Mouse (Mus musculus): ENCODE measurements around the gene Eef1akmt2. TPM values are rescaled to one million over a fixed set of nuclear protein-coding genes. Genes with fewer than 3 reads are reported as not detected.

Gene Eef1akmt2
- total and polyA plus RNA-seq, 2 experiments, result 3.4 to 21.8 TPM

DNA sequence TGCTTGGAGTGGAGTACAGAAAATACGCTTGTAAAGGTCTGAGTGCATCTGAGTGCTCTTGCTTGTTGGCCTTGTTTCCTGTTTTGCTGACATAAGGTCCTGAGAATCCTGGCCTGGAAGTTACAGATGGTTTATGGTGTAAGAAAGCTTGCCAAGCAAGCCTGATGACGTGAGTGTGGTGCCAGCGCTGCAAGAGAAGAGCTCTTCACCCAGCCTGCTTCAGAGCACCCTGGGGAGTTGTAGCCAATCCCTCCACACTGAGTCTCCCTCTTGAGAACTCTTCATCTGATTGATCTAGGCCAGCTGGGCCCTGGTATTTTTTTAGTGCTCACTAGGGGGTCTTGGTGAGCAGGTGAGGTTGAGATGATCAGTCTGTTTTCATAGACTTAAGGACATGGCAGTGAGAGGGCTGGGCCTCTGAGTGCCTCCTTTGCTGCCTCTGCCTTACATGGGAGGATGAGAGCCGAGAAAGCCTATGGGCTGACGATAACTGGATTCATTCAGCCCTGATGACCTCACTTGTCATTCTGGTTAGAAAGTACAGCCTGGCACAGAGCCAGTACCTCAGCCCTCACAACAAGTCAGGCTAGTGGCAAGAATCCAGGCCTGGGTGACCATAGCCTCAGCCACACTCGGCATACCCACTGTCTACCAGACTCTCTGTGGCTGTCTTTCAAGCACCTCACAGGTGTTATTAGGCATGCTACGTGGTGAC, 42.5 kb upstream of the Eef1akmt2 start:
- DNase-seq (ENCODE audit: extremely low read depth, low read depth, low spot score), result no peak
- no peak overlapping the region for H3K4me3 ChIP-seq (ENCODE audit: insufficient read depth, low read depth, low read length)
- no peaks in the 10 kb centered on the region for H3K79me2 ChIP-seq (ENCODE audit: control insufficient read depth, insufficient read depth, low read length)
- no peak overlapping the region for H3K9ac ChIP-seq (ENCODE audit: low read depth, low read length)
- 75% methylated on average over 7 of the region's 7 CpGs for WGBS
- no peak overlapping the region for H3K27ac ChIP-seq (replicated peaks; ENCODE audit: insufficient read depth, low read depth, low read length)
- no peaks in the 10 kb centered on the region for H3K36me3 ChIP-seq (ENCODE audit: control insufficient read depth, insufficient read depth, low read length)
- H3K27me3 ChIP-seq (ENCODE audit: control insufficient read depth, insufficient read depth, low read length), result no peaks in the 10 kb centered on the region
- no peaks in the 10 kb centered on the region for H3K4me1 ChIP-seq (ENCODE audit: control insufficient read depth, insufficient read depth, low read length)
- TF ChIP-seq CTCF (IDR thresholded peaks at IDR 0.05; ENCODE audit: low read depth, low read length), result no peak
- no peak for TF ChIP-seq POLR2A (IDR thresholded peaks at IDR 0.05; ENCODE audit: extremely low read depth, insufficient read depth, low read length)

DNA sequence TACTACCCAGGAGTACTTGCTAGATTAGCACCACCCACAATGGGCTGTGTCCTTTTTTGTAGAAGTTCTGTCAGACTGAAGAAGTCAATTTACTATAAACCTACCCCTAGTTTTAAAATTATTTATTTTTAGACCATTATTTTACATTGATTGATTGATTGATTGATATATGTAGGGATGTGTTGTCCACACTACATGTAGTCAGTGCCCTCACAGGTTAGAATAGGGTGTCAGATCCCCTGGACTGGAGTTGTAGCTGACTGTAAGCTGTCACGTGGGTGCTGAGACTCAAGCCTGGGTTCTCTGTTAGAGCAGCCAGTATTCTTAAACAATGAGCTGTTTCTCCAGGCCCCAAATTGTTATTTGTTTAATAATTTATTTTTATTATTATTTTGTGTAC, 40.9 kb upstream of the Eef1akmt2 start:
- H3K36me3 ChIP-seq (ENCODE audit: control insufficient read depth, insufficient read depth, low read length), result no peaks in the 10 kb centered on the region
- H3K4me3 ChIP-seq (ENCODE audit: insufficient read depth, low read depth, low read length), result no peak overlapping the region
- 88% methylated on average over 1 of the region's 1 CpGs for WGBS
- H3K27me3 ChIP-seq (ENCODE audit: control insufficient read depth, insufficient read depth, low read length), result no peaks in the 10 kb centered on the region
- no peak overlapping the region for H3K9ac ChIP-seq (ENCODE audit: low read depth, low read length)
- H3K79me2 ChIP-seq (ENCODE audit: control insufficient read depth, insufficient read depth, low read length), result no peaks in the 10 kb centered on the region
- no peak for TF ChIP-seq POLR2A (IDR thresholded peaks at IDR 0.05; ENCODE audit: extremely low read depth, insufficient read depth, low read length)
- no peak for TF ChIP-seq CTCF (IDR thresholded peaks at IDR 0.05; ENCODE audit: low read depth, low read length)
- no peaks in the 10 kb centered on the region for H3K4me1 ChIP-seq (ENCODE audit: control insufficient read depth, insufficient read depth, low read length)
- H3K27ac ChIP-seq (replicated peaks; ENCODE audit: insufficient read depth, low read depth, low read length), result no peak overlapping the region
- DNase-seq (ENCODE audit: extremely low read depth, low read depth, low spot score), result no peak

DNA sequence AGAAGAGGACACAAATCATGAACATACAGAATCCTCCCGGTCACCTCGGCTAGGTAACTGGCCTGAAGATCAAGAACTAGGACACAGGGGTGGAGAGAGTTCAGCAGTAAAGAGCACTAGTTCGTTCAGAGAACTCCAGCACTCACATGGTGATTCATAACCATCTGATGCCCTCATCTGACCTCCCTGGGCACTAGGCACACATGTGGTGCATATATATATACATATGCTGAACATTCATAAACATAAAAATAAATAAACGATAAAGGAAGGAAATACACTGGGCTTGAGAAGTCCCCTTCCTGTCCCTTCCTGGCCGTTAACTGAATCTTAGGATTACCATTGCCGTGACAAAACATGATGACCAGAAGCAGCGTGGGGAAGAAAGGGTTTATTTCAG, 40.3 kb upstream of the Eef1akmt2 start:
- no peaks in the 10 kb centered on the region for H3K27me3 ChIP-seq (ENCODE audit: control insufficient read depth, insufficient read depth, low read length)
- 80% methylated on average over 7 of the region's 7 CpGs for WGBS
- H3K9ac ChIP-seq (ENCODE audit: low read depth, low read length), result no peak overlapping the region
- TF ChIP-seq POLR2A (IDR thresholded peaks at IDR 0.05; ENCODE audit: extremely low read depth, insufficient read depth, low read length) (no peak), CTCF (IDR thresholded peaks at IDR 0.05; ENCODE audit: low read depth, low read length) (no peak)
- no peaks in the 10 kb centered on the region for H3K79me2 ChIP-seq (ENCODE audit: control insufficient read depth, insufficient read depth, low read length)
- DNase-seq (ENCODE audit: extremely low read depth, low read depth, low spot score), result no peak
- no peak overlapping the region for H3K4me3 ChIP-seq (ENCODE audit: insufficient read depth, low read depth, low read length)
- H3K36me3 ChIP-seq (ENCODE audit: control insufficient read depth, insufficient read depth, low read length), result no peaks in the 10 kb centered on the region
- no peak overlapping the region for H3K27ac ChIP-seq (replicated peaks; ENCODE audit: insufficient read depth, low read depth, low read length)
- no peaks in the 10 kb centered on the region for H3K4me1 ChIP-seq (ENCODE audit: control insufficient read depth, insufficient read depth, low read length)

DNA sequence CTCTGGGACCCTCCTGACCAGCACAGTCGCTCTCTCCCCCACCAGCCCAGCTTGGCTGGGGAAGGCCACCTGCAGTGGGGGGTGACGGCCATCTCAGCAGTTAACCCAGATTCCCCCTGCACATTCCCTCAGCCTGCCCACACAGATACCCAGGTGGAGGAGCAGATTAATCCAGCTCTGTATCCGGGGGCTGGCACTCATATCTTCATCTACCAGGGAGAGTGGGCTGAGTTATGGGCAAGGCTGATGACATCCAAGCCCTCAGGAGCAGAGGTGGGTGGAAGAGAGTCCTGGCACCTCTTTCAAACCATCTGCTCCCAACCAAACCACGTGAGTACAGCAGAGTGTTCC, 39.8 kb upstream of the Eef1akmt2 start:
- no peaks in the 10 kb centered on the region for H3K27me3 ChIP-seq (ENCODE audit: control insufficient read depth, insufficient read depth, low read length)
- no peaks in the 10 kb centered on the region for H3K36me3 ChIP-seq (ENCODE audit: control insufficient read depth, insufficient read depth, low read length)
- H3K4me1 ChIP-seq (ENCODE audit: control insufficient read depth, insufficient read depth, low read length), result no peaks in the 10 kb centered on the region
- H3K9ac ChIP-seq (ENCODE audit: low read depth, low read length), result no peak overlapping the region
- no peaks in the 10 kb centered on the region for H3K79me2 ChIP-seq (ENCODE audit: control insufficient read depth, insufficient read depth, low read length)
- TF ChIP-seq POLR2A (IDR thresholded peaks at IDR 0.05; ENCODE audit: extremely low read depth, insufficient read depth, low read length) (no peak), CTCF (IDR thresholded peaks at IDR 0.05; ENCODE audit: low read depth, low read length) (no peak)
- 73% methylated on average over 4 of the region's 4 CpGs for WGBS
- no peak overlapping the region for H3K27ac ChIP-seq (replicated peaks; ENCODE audit: insufficient read depth, low read depth, low read length)
- no peak for DNase-seq (ENCODE audit: extremely low read depth, low read depth, low spot score)
- H3K4me3 ChIP-seq (ENCODE audit: insufficient read depth, low read depth, low read length), result no peak overlapping the region

DNA sequence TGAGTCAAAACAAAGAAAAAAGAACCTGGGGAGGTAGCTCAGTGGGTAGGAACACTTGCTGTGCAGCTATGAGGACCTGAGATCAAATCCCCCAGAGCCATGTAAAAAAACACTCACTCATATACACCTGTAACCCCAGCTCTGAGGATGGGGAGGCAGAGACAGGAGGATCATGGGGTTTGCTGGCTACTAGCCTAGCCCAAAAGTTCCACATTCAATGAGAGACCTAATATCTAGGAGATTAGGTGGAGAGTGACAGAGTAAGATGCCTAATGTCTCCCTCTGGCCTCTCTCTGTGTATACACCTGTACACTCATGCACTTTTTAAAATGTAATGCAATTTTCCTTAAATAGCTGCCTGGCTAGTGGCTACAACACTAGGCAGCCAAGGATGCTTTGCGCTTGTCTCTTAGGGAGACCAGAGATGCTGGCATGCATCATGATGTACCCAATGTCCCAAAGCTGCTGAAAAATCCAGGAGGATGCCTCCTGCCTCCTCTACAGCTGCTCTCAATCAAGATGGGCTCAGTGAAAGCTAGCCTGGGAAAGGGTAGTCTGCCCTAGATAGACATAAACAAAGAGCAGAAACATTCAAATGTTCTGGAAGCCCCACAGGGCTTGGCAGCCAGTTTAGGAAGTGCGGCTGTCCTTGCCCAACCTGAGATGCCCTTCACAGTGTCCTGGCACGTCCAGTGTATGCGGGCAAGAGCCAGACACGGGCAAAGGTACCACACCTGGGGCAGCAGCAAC, 39.3 kb upstream of the Eef1akmt2 start:
- Histone ChIP-seq H3K4me1 (ENCODE audit: control insufficient read depth, insufficient read depth, low read length) (peaks cover 2% of the 10 kb centered on the region), H3K27me3 (ENCODE audit: control insufficient read depth, insufficient read depth, low read length) (no peaks in the 10 kb centered on the region), H3K36me3 (ENCODE audit: control insufficient read depth, insufficient read depth, low read length) (no peaks in the 10 kb centered on the region), H3K9ac (ENCODE audit: low read depth, low read length) (no peak overlapping the region), H3K27ac (replicated peaks; ENCODE audit: insufficient read depth, low read depth, low read length) (no peak overlapping the region), H3K4me3 (ENCODE audit: insufficient read depth, low read depth, low read length) (no peak overlapping the region), H3K79me2 (ENCODE audit: control insufficient read depth, insufficient read depth, low read length) (no peaks in the 10 kb centered on the region)
- TF ChIP-seq CTCF (IDR thresholded peaks at IDR 0.05; ENCODE audit: low read depth, low read length), result no peak
- TF ChIP-seq POLR2A (IDR thresholded peaks at IDR 0.05; ENCODE audit: extremely low read depth, insufficient read depth, low read length), result no peak
- WGBS, result 72% methylated on average over 5 of the region's 5 CpGs
- no peak for DNase-seq (ENCODE audit: extremely low read depth, low read depth, low spot score)

DNA sequence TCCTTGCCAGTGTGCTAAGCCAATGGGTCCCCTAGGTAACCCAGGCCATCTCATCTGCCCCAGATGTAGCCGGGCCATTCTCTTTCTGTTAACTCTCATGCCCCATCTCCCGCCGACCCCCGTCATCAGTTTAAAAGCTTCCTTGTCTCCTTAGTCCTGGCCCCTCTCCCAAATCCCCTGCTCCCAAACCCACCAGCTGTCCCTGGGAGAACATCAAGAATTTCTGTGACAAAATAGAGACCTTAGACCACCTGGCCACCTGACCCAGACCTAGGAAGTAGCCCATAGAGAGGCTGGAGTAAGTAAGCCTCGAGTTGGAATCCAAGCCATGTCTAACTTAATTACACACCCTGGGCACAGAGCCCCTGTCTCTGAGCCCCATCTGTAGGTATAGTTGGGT, 37.7 kb upstream of the Eef1akmt2 start:
- TF ChIP-seq POLR2A (IDR thresholded peaks at IDR 0.05; ENCODE audit: extremely low read depth, insufficient read depth, low read length) (no peak), CTCF (IDR thresholded peaks at IDR 0.05; ENCODE audit: low read depth, low read length) (no peak)
- H3K27me3 ChIP-seq (ENCODE audit: control insufficient read depth, insufficient read depth, low read length), result no peaks in the 10 kb centered on the region
- no peaks in the 10 kb centered on the region for H3K79me2 ChIP-seq (ENCODE audit: control insufficient read depth, insufficient read depth, low read length)
- no peaks in the 10 kb centered on the region for H3K36me3 ChIP-seq (ENCODE audit: control insufficient read depth, insufficient read depth, low read length)
- no peak overlapping the region for H3K4me3 ChIP-seq (ENCODE audit: insufficient read depth, low read depth, low read length)
- no peak overlapping the region for H3K9ac ChIP-seq (ENCODE audit: low read depth, low read length)
- DNase-seq (ENCODE audit: extremely low read depth, low read depth, low spot score), result no peak
- H3K27ac ChIP-seq (replicated peaks; ENCODE audit: insufficient read depth, low read depth, low read length), result no peak overlapping the region
- 95% methylated on average over 5 of the region's 5 CpGs for WGBS
- H3K4me1 ChIP-seq (ENCODE audit: control insufficient read depth, insufficient read depth, low read length), result peaks cover 4% of the 10 kb centered on the region

Data from liver, adult 2 months (tissue).